Mouse (Mus musculus) adrenal gland, postnatal 25 days (tissue): ENCODE measurements at regions not wholly inside any gene's neighbourhood (a gene's known extent, or its start where the extent isn't known, plus 50 kb on each side); places are given as distances from the start of the nearest gene placed in this dataset.
"Not testable (repeated sequence)": the region's sequence is repeated elsewhere in the genome, so short reads cannot be mapped to it uniquely, and the experiment has no call there.

Experiments
- DNase-seq: peaks from one replicate; pipeline ENCODE4 v3.0.0; 2021; ENCODE audit warnings: mixed read lengths

DNA sequence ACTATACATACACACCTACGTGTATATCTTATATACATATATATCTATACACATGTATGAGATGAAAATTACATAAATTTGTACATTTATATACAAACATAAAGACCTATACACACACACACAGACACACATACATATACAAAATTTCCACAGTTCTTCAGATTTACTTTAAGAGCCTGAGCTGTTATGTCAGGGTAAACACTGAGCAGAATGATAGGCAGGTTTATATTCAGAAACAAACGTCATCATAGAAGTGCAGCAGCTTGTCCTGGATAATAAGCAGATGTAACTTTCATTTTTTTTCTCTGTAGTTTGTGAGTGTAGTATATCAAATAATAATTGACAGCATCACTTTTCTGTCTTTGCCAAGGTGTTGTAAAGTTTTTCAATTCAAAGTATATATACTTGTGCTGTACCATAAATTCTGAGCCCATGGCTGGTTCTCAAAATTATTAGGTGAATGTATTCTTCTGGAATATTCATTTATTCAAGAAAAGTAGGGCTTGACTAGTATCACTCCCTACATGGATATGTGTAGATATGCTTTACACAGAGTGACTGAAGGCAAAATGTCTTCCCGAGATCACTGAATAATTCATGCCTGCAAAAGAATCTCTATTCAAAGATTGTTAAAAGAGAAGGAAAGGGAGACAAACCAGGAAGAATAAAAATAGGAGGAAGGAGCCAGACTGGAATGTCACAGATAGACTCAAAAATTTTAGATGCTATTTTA is 583.8 kb upstream of the Brinp3 start:
- DNase-seq, result no peak

DNA sequence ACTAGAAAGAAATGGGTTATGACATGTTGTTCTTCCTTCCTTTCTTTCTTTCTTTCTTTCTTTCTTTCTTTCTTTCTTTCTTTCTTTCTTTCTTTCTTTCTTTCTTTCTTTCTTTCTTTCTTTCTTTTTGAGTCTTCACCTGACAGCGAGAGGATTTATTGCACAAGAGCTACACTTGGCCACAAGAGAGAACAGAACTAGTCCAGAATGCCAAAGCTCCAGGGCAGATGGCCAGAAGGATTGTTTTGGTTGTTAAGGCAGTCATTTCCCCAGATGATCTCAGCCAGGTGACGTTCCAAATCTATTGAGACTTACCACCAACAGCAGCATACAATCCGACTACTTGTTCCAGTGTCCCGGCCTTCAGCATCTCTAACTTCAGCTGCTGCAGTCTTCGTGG is 558.8 kb upstream of the Brinp3 start:
- no peak for DNase-seq

- not testable (repeated sequence) for DNase-seq
Measured at GRCm38 (mm10) chr1:145957762-145958161, 536.8 kb upstream of the Brinp3 start.

- no peak for DNase-seq
Measured at GRCm38 (mm10) chr1:145962303-145962702, 532.3 kb upstream of the Brinp3 start.

- DNase-seq, result no peak
Measured at GRCm38 (mm10) chr1:145968026-145968425, 526.5 kb upstream of the Brinp3 start.

DNA sequence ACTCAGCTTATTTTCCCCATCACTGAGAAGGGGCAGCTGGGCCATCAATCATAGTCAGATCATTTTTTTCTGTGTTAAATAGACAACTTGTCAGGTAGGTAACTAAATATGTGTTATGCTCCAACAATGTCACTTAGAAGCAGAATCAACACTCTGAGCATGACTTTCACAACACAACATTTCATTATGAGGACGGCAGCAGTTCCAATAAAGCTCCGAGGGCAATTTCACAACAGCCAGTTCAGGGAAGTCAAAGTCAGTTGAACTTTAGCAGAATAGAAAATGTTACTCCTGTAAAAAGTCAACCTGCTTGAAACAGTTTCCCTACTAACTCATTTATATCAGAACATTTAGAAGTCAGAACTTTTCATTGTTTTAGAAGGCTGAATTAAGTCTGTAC is 522.1 kb upstream of the Brinp3 start:
- no peak for DNase-seq

GRCm38 (mm10) chr1:146002010-146002409 is 492.6 kb upstream of the Brinp3 start:
- no peak for DNase-seq

GRCm38 (mm10) chr1:146015075-146015474 is 479.5 kb upstream of the Brinp3 start:
- DNase-seq, result no peak

GRCm38 (mm10) chr1:146026660-146027059 is 467.9 kb upstream of the Brinp3 start:
- no peak for DNase-seq

GRCm38 (mm10) chr1:146027650-146028049 is 466.9 kb upstream of the Brinp3 start:
- peak; percentile 12 for DNase-seq

GRCm38 (mm10) chr1:146032396-146032795 is 462.2 kb upstream of the Brinp3 start:
- DNase-seq, result not testable (repeated sequence)

DNA sequence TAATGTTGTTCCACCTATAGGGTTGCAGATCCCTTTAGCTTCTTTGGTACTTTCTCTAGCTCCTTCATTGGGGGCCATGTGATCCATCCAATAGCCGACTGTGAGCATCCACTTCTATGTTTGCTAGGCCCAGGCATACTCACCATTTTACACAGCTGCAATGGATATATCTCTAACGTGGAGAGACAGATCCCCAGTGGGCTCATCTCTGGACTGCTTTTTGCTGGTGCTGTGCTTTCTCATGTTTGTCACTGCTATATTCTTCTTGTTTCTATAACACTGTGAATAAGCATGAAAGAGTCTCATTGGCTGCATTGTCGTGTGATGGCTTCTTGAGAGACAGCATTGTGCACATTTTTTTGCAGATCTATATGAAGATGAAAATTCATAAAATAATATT is 461.6 kb upstream of the Brinp3 start:
- not testable (repeated sequence) for DNase-seq

- DNase-seq, result no peak
Measured at GRCm38 (mm10) chr1:146052504-146052903, 442.1 kb upstream of the Brinp3 start.
